Mouse (Mus musculus): ENCODE results near the gene Glt8d2. TPM values are rescaled to one million over a fixed set of nuclear protein-coding genes. Genes with fewer than 3 reads are reported as not detected.
"Not testable (repeated sequence)": the region's sequence is repeated elsewhere in the genome, so short reads cannot be mapped to it uniquely, and the experiment has no call there.

The Glt8d2 gene
- polyA plus RNA-seq, 1 experiment from 2014 or later = 10.0 TPM

- Histone ChIP-seq H3K27ac (ENCODE audit: low read length) (no peak overlapping the region), H3K4me2 (replicated peaks; ENCODE audit: low read depth, low read length) (no peak overlapping the region), H3K9ac (replicated peaks; ENCODE audit: low read depth, low read length) (no peak overlapping the region), H3K4me1 (ENCODE audit: control insufficient read depth, insufficient read depth, low read length) (no peaks in the 10 kb centered on the region; the same call in 1 of the 2 replicates), H3K9me3 (ENCODE audit: control insufficient read depth, low read depth, low read length) (0 out of 2 replicates have a peak, but pooled peaks cover 3% of the 10 kb centered on the region), H3K36me3 (ENCODE audit: control insufficient read depth, insufficient read depth, low read length) (peaks cover 35% of the 10 kb centered on the region), H3K4me3 (ENCODE audit: low read depth, low read length) (no peak overlapping the region), H3K27me3 (ENCODE audit: control insufficient read depth, insufficient read depth, low read length) (no peaks in the 10 kb centered on the region)
- ATAC-seq (ENCODE audit: insufficient number of reproducible peaks, insufficient read depth, low FRiP score, low read depth) = no peak
- 93% methylated on average over 3 of the region's 3 CpGs for WGBS
These were observed 54.1 kb downstream of the Glt8d2 start for GRCm38 (mm10) chr10:82636321-82636720.

- Histone ChIP-seq H3K4me2 (replicated peaks; ENCODE audit: low read depth, low read length) (no peak overlapping the region), H3K4me3 (ENCODE audit: low read depth, low read length) (no peak overlapping the region), H3K9me3 (ENCODE audit: control insufficient read depth, low read depth, low read length) (0 out of 2 replicates have a peak, but pooled peaks cover 3% of the 10 kb centered on the region), H3K4me1 (ENCODE audit: control insufficient read depth, insufficient read depth, low read length) (peaks cover 9% of the 10 kb centered on the region), H3K27ac (ENCODE audit: low read length) (no peak overlapping the region), H3K9ac (replicated peaks; ENCODE audit: low read depth, low read length) (no peak overlapping the region), H3K36me3 (ENCODE audit: control insufficient read depth, insufficient read depth, low read length) (peaks cover 16% of the 10 kb centered on the region; the same call in 1 of the 2 replicates), H3K27me3 (ENCODE audit: control insufficient read depth, insufficient read depth, low read length) (no peaks in the 10 kb centered on the region)
- no peak for ATAC-seq (ENCODE audit: insufficient number of reproducible peaks, insufficient read depth, low FRiP score, low read depth)
- 99% methylated on average over 7 of the region's 7 CpGs for whole genome bisulfite sequencing
These were observed 56.1 kb downstream of the Glt8d2 start for GRCm38 (mm10) chr10:82634348-82634747.

GRCm38 (mm10) chr10:82632496-82633280 lies 57.8 kb downstream of the Glt8d2 start:
- Histone ChIP-seq H3K4me3 (ENCODE audit: low read depth, low read length) (no peak overlapping the region), H3K9ac (replicated peaks; ENCODE audit: low read depth, low read length) (no peak overlapping the region), H3K27me3 (ENCODE audit: control insufficient read depth, insufficient read depth, low read length) (no peaks in the 10 kb centered on the region), H3K27ac (ENCODE audit: low read length) (no peak overlapping the region), H3K4me1 (ENCODE audit: control insufficient read depth, insufficient read depth, low read length) (peaks cover 9% of the 10 kb centered on the region), H3K4me2 (replicated peaks; ENCODE audit: low read depth, low read length) (no peak overlapping the region), H3K9me3 (ENCODE audit: control insufficient read depth, low read depth, low read length) (0 out of 2 replicates have a peak, but pooled peaks cover 3% of the 10 kb centered on the region), H3K36me3 (ENCODE audit: control insufficient read depth, insufficient read depth, low read length) (peaks cover 6% of the 10 kb centered on the region; the same call in 1 of the 2 replicates)
- WGBS = 94% methylated on average over 12 of the region's 12 CpGs
- ATAC-seq (ENCODE audit: insufficient number of reproducible peaks, insufficient read depth, low FRiP score, low read depth) = no peak

- Histone ChIP-seq H3K27ac (ENCODE audit: low read length) (no peak overlapping the region), H3K9me3 (ENCODE audit: control insufficient read depth, low read depth, low read length) (0 out of 2 replicates have a peak, but pooled peaks cover 3% of the 10 kb centered on the region), H3K4me1 (ENCODE audit: control insufficient read depth, insufficient read depth, low read length) (peaks cover 9% of the 10 kb centered on the region), H3K27me3 (ENCODE audit: control insufficient read depth, insufficient read depth, low read length) (no peaks in the 10 kb centered on the region), H3K4me3 (ENCODE audit: low read depth, low read length) (peak overlapping the region; percentile 71; the same call in 1 of the 2 replicates), H3K9ac (replicated peaks; ENCODE audit: low read depth, low read length) (no peak overlapping the region), H3K36me3 (ENCODE audit: control insufficient read depth, insufficient read depth, low read length) (0 out of 2 replicates have a peak, but pooled peaks cover 6% of the 10 kb centered on the region), H3K4me2 (replicated peaks; ENCODE audit: low read depth, low read length) (peak overlapping the region; percentile 93)
- no peak for ATAC-seq (ENCODE audit: insufficient number of reproducible peaks, insufficient read depth, low FRiP score, low read depth)
- WGBS = 87% methylated on average over 7 of the region's 7 CpGs
These were observed 59.3 kb downstream of the Glt8d2 start for GRCm38 (mm10) chr10:82631133-82631532.

- H3K36me3 ChIP-seq (ENCODE audit: control insufficient read depth, insufficient read depth, low read length) = 0 out of 2 replicates have a peak, but pooled peaks cover 6% of the 10 kb centered on the region
- 14% methylated on average over 7 of the region's 7 CpGs for whole genome bisulfite sequencing
- 0 out of 2 replicates have a peak, but pooled peaks cover 3% of the 10 kb centered on the region for H3K9me3 ChIP-seq (ENCODE audit: control insufficient read depth, low read depth, low read length)
- H3K4me2 ChIP-seq (replicated peaks; ENCODE audit: low read depth, low read length) = peak overlapping the region; percentile 93
- H3K9ac ChIP-seq (replicated peaks; ENCODE audit: low read depth, low read length) = peak overlapping the region; percentile 66
- no peak overlapping the region for H3K27ac ChIP-seq (ENCODE audit: low read length)
- H3K27me3 ChIP-seq (ENCODE audit: control insufficient read depth, insufficient read depth, low read length) = no peaks in the 10 kb centered on the region
- peak overlapping the region; percentile 71 for H3K4me3 ChIP-seq (ENCODE audit: low read depth, low read length)
- peaks cover 9% of the 10 kb centered on the region for H3K4me1 ChIP-seq (ENCODE audit: control insufficient read depth, insufficient read depth, low read length)
- no peak for ATAC-seq (ENCODE audit: insufficient number of reproducible peaks, insufficient read depth, low FRiP score, low read depth)
These were observed 60.0 kb downstream of the Glt8d2 start for GRCm38 (mm10) chr10:82630497-82630896.

GRCm38 (mm10) chr10:82629586-82630255 lies 60.7 kb downstream of the Glt8d2 start, which contains the start of gene Tdg:
Gene Tdg (plus strand): TSS chr10:82629828.
- Histone ChIP-seq H3K4me3 (ENCODE audit: low read depth, low read length) (peak within 1 kb of the TSS; percentile 71), H3K9ac (replicated peaks; ENCODE audit: low read depth, low read length) (peak within 1 kb of the TSS; percentile 66), H3K4me2 (replicated peaks; ENCODE audit: low read depth, low read length) (peak within 1 kb of the TSS; percentile 93), H3K27ac (ENCODE audit: low read length) (peak within 1 kb of the TSS; percentile 77)
- not testable (repeated sequence) for H3K27me3 ChIP-seq (ENCODE audit: control insufficient read depth, insufficient read depth, low read length); H3K4me1 ChIP-seq (ENCODE audit: control insufficient read depth, insufficient read depth, low read length); H3K36me3 ChIP-seq (ENCODE audit: control insufficient read depth, insufficient read depth, low read length); H3K9me3 ChIP-seq (ENCODE audit: control insufficient read depth, low read depth, low read length)
- ATAC-seq (ENCODE audit: insufficient number of reproducible peaks, insufficient read depth, low FRiP score, low read depth) = peak; percentile 98
- 0% methylated on average over 69 of the region's 78 CpGs for WGBS

- Histone ChIP-seq H3K36me3 (ENCODE audit: control insufficient read depth, insufficient read depth, low read length) (0 out of 2 replicates have a peak, but pooled peaks cover 6% of the 10 kb centered on the region), H3K9ac (replicated peaks; ENCODE audit: low read depth, low read length) (peak overlapping the region; percentile 66), H3K9me3 (ENCODE audit: control insufficient read depth, low read depth, low read length) (0 out of 2 replicates have a peak, but pooled peaks cover 3% of the 10 kb centered on the region), H3K4me2 (replicated peaks; ENCODE audit: low read depth, low read length) (peak overlapping the region; percentile 59), H3K27ac (ENCODE audit: low read length) (peak overlapping the region; percentile 77), H3K27me3 (ENCODE audit: control insufficient read depth, insufficient read depth, low read length) (no peaks in the 10 kb centered on the region), H3K4me1 (ENCODE audit: control insufficient read depth, insufficient read depth, low read length) (peaks cover 9% of the 10 kb centered on the region), H3K4me3 (ENCODE audit: low read depth, low read length) (peak overlapping the region; percentile 71)
- no peak for ATAC-seq (ENCODE audit: insufficient number of reproducible peaks, insufficient read depth, low FRiP score, low read depth)
- 5% methylated on average over 11 of the region's 11 CpGs for WGBS
These were observed 61.3 kb downstream of the Glt8d2 start for GRCm38 (mm10) chr10:82629111-82629585.

- 1% methylated on average over 2 of the region's 2 CpGs for WGBS
- not testable (repeated sequence) for H3K36me3 ChIP-seq (ENCODE audit: control insufficient read depth, insufficient read depth, low read length); H3K9me3 ChIP-seq (ENCODE audit: control insufficient read depth, low read depth, low read length); H3K27me3 ChIP-seq (ENCODE audit: control insufficient read depth, insufficient read depth, low read length); H3K4me1 ChIP-seq (ENCODE audit: control insufficient read depth, insufficient read depth, low read length)
- ATAC-seq (ENCODE audit: insufficient number of reproducible peaks, insufficient read depth, low FRiP score, low read depth) = peak; percentile 7; the same call in 1 of the 2 replicates
- H3K4me2 ChIP-seq (replicated peaks; ENCODE audit: low read depth, low read length) = peak overlapping the region; percentile 51
- H3K27ac ChIP-seq (ENCODE audit: low read length) = peak overlapping the region; percentile 72
- H3K9ac ChIP-seq (replicated peaks; ENCODE audit: low read depth, low read length) = peak overlapping the region; percentile 62; the same call in 1 of the 2 replicates
- H3K4me3 ChIP-seq (ENCODE audit: low read depth, low read length) = peak overlapping the region; percentile 71
These were observed 66.9 kb downstream of the Glt8d2 start for GRCm38 (mm10) chr10:82623553-82623932.
